Mouse (Mus musculus): ENCODE measurements around the gene Nkx6-2. TPM values are rescaled to one million over a fixed set of nuclear protein-coding genes. Genes with fewer than 3 reads are reported as not detected.

Nkx6-2 gene
- total RNA-seq (2023), result not detected

DNA sequence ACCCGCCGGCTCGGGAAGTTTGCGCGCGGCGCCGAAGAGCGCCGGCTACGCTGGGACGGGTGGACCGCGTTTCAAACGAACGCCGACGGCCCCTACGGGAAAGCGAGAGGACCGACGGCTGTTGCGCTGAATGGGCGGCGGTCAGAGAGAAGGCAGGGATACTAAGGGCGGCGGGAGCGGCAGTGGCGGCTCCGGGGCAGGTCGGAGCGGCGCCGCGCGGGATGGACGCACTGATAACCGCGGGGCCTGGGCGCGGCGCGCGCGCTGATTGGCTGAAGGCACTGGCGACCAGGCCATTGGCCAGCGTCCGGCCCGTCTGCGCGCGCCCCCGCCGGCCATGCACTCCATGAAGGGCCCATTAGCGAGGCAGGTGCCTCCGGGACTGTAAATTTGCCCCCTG lies at the start of gene Nkx6-2:
Gene Nkx6-2 (minus strand): TSS at position 203 of the 400 bp plus-strand sequence.

Other genes starting within 250 kb of the Nkx6-2 start
- gene Inpp5a, start 193.7 kb downstream of the Nkx6-2 start, total RNA-seq (2023), result 34.9 TPM
- gene Cfap46, start 101.0 kb upstream of the Nkx6-2 start, total RNA-seq (2023), result not detected

Data from CD4-positive naive resting alpha-beta T cell, adult 76 days (primary cell).